Mouse (Mus musculus) neural tube, embryonic 11.5 days (tissue): ENCODE results near the gene Hoxd11. TPM values are rescaled to one million over a fixed set of nuclear protein-coding genes. Genes with fewer than 3 reads are reported as not detected.

Source experiments
- ATAC-seq: fragments of 200-750 bp; cut with Nextera tagmentation; 2 replicates; pipeline ENCODE4 v1.8.0; 2017; ENCODE audit warnings: moderate number of reproducible peaks, mild to moderate bottlenecking, moderate TSS enrichment, moderate library complexity; ENCODE audit not compliant: insufficient read depth, low FRiP score, low TSS enrichment
- DNase-seq: peaks from one replicate; pipeline ENCODE4 v3.0.0-alpha.2; 2015; ENCODE audit warnings: low spot score
- H3K27ac ChIP-seq: fragments of 300-500 bp; sonication (generic); 2 replicates; pipeline ENCODE4 v1.5.1; 2014; ENCODE audit warnings: low read depth, mild to moderate bottlenecking, low read length
- H3K27me3 ChIP-seq: fragments of 300-500 bp; sonication (generic); 2 replicates; pipeline ENCODE4 v1.6.1; 2014; ENCODE audit warnings: mild to moderate bottlenecking, low read length, mixed read lengths; ENCODE audit not compliant: control insufficient read depth, insufficient read depth
- H3K36me3 ChIP-seq: fragments of 300-500 bp; sonication (generic); 2 replicates; pipeline ENCODE4 v1.6.1; 2014; ENCODE audit warnings: mild to moderate bottlenecking, low read length, moderate library complexity, mixed read lengths; ENCODE audit not compliant: control insufficient read depth, insufficient read depth
- H3K4me1 ChIP-seq: fragments of 300-500 bp; sonication (generic); 2 replicates; pipeline ENCODE4 v1.6.1; 2014; ENCODE audit warnings: low read length, mixed read lengths; ENCODE audit not compliant: control insufficient read depth, insufficient read depth
- H3K4me2 ChIP-seq: fragments of 300-500 bp; sonication (generic); 2 replicates; pipeline ENCODE4 v1.6.1; 2014; ENCODE audit warnings: low read depth, mild to moderate bottlenecking, moderate library complexity
- H3K4me3 ChIP-seq: fragments of 300-500 bp; sonication (generic); 2 replicates; pipeline ENCODE4 v1.5.1; 2014; ENCODE audit warnings: low read depth, low read length
- H3K9ac ChIP-seq: fragments of 300-500 bp; sonication (generic); 2 replicates; pipeline ENCODE4 v1.6.1; 2014; ENCODE audit warnings: mild to moderate bottlenecking, low read length
- H3K9me3 ChIP-seq: fragments of 300-500 bp; sonication (generic); 2 replicates; pipeline ENCODE4 v1.6.1; 2016; ENCODE audit warnings: low read length; ENCODE audit not compliant: control insufficient read depth
- WGBS: fragments of 180-500 bp; shearing (Covaris S2); extraction: QIAGEN DNeasy Blood & Tissue Kit; methylation state at CpG from one replicate; pipeline ENCODE4 v1.1.7; 2014; 5-methylcytosine and 5-hydroxymethylcytosine counted together
- polyA plus RNA-seq: library from polyadenylated mRNA; unstranded; fragments of >200 nt; fragmentation: Nextera tagmentation; extraction: Ambion mirVana; gene quantifications from 2 replicates; pipeline ENCODE4 v1.2.1, GENCODE M21; 2014

Hoxd11 gene
- polyA plus RNA-seq, 1 experiment from 2014 or later: 8.5 TPM

DNA sequence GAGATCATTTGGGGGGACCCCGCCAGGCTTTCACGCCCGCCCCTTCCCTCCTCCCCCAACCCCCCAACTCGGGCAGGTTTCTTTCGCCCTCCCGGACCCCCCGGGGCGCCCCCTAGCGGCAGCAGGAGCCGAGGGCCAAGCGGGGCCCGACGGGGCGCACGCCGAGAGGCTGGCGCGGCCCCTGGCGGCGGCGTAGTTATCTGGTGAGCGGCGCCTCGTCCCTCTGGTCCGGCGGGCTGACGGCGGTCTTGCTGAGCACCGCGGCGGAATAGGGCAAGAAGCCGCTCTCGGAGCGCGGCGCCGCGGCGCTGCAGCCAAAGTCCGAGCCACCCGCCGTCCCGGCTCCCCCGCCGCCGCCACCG is 24.0 kb upstream of the Hoxd11 start:
- Histone ChIP-seq H3K4me1 (0 out of 2 replicates have a peak, but pooled peaks cover 5% of the 10 kb centered on the region), H3K27me3 (peaks cover 89% of the 10 kb centered on the region), H3K27ac (no peak overlapping the region), H3K9ac (no peak overlapping the region), H3K4me2 (peak overlapping the region; percentile 49), H3K4me3 (peak overlapping the region; percentile 28), H3K36me3 (no peaks in the 10 kb centered on the region), H3K9me3 (no peaks in the 10 kb centered on the region)
- WGBS: 2% methylated on average over 34 of the region's 47 CpGs
- DNase-seq (no peak), ATAC-seq (no peak)

DNA sequence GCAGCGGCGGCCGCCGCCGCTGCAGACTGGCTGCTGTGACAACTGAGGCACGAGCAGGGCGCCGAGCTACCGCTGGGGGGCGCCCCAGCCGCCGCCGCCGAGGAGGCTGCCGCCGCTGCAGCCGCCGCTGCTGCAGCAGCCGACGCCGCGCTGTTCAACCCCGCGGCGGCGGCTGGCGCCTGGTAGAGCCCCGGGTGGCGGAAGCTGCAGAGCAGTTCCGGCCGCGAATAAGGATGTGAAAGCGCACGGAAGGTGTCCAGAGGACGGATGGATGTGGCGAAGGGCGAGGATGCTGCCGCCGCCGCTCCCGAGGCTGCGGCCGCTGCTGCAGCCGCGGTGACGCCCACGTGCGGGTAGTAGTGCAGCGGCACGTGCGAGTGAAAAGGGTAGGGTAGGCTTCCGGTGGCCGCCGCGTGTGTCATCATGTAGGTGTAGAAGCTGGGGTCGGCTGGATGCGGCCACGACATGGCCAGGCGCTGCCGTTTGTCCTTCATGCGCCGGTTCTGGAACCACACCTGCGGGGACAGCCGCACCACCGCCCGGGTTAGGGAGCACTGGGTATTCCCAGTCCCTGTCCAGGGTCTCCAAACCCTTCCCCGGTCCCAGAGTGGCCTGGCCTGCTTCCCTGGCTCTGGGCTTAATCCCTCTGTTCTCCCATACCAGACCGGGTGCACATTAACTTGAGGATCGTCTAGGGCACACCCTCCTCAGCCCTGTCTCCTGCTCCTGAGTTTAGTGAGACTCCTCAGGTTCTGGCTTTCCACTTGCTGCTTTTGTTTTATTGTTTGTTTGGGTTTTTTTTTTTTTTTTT is 23.3 kb upstream of the Hoxd11 start:
- Histone ChIP-seq H3K9me3 (no peaks in the 10 kb centered on the region), H3K4me1 (0 out of 2 replicates have a peak, but pooled peaks cover 5% of the 10 kb centered on the region), H3K4me2 (peak overlapping the region; percentile 49), H3K4me3 (peak overlapping the region; percentile 28), H3K27me3 (peaks cover 89% of the 10 kb centered on the region), H3K27ac (no peak overlapping the region), H3K9ac (no peak overlapping the region; the same call in 1 of the 2 replicates), H3K36me3 (no peaks in the 10 kb centered on the region)
- 0% methylated on average over 57 of the region's 69 CpGs for WGBS
- DNase-seq: peak; percentile 73
- ATAC-seq: no peak

DNA sequence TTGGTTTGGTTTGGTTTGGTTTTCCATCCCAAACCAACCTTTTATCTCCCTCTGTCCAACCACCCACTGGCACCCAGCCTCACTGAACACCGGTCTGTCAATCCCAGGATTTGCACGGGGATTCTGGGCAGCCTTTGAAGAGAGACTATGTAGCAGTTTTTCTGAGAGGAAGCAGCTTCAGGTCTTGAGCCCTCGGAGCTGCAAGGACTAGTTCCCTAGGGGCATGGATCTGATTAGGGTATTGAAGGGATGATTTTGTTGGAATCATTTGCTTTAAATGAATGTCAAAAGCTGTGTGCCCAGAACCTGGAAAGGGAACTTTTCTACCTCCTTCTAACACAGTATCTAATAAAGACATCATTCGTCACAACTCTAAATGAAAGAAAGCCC is 22.7 kb upstream of the Hoxd11 start:
- Histone ChIP-seq H3K4me3 (peak overlapping the region; percentile 28; the same call in 1 of the 2 replicates), H3K27ac (no peak overlapping the region), H3K36me3 (no peaks in the 10 kb centered on the region), H3K4me2 (no peak overlapping the region), H3K9ac (no peak overlapping the region), H3K27me3 (peaks cover 89% of the 10 kb centered on the region), H3K4me1 (0 out of 2 replicates have a peak, but pooled peaks cover 5% of the 10 kb centered on the region), H3K9me3 (no peaks in the 10 kb centered on the region)
- DNase-seq (peak; percentile 31), ATAC-seq (no peak)
- WGBS: 3% methylated on average over 4 of the region's 4 CpGs

DNA sequence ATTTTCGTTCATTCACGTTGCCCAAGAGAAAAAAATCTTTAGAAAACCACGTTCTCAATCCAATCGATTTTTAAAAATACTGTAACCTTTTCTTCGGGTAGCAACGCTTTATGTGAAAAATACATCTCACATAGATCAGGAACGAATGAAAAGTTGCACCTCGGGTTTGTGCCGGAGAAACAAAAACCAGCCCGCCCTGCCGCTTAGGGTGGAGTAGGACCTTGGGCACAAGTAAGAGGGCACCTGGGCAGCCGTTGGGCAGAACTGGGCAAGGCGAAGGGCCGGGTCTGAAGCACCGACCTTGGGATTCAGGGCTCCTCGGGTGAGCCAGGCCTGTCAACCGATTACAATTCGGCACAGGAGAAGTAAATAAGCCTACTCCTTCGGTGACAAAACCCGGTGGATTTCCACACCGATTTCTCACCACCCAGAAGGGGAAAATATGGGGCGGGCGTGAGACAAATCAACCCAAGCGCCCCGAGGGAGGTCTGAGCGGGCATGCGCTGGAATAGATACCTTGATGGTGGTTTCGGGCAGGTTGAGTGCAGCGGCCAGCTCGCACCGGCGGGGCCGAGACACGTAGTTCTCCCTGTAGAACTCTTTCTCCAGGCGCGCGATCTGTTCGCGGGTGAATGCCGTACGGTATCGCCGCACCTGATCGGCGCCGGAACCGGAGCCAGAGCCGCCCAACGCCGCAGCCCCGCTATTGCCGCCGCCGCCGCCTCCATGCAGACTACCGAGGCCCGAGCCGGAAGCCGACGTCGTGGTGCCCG is 21.9 kb upstream of the Hoxd11 start:
- peak overlapping the region; percentile 24 for H3K4me3 ChIP-seq
- H3K9ac ChIP-seq: no peak overlapping the region
- H3K27ac ChIP-seq: no peak overlapping the region
- ATAC-seq: no peak
- H3K9me3 ChIP-seq: no peaks in the 10 kb centered on the region
- WGBS: 2% methylated on average over 62 of the region's 62 CpGs
- peak; percentile 60 for DNase-seq
- H3K27me3 ChIP-seq: peaks cover 89% of the 10 kb centered on the region
- 0 out of 2 replicates have a peak overlapping the region, but pooled peaks have one; percentile 20 for H3K4me2 ChIP-seq
- H3K4me1 ChIP-seq: 0 out of 2 replicates have a peak, but pooled peaks cover 5% of the 10 kb centered on the region
- no peaks in the 10 kb centered on the region for H3K36me3 ChIP-seq

DNA sequence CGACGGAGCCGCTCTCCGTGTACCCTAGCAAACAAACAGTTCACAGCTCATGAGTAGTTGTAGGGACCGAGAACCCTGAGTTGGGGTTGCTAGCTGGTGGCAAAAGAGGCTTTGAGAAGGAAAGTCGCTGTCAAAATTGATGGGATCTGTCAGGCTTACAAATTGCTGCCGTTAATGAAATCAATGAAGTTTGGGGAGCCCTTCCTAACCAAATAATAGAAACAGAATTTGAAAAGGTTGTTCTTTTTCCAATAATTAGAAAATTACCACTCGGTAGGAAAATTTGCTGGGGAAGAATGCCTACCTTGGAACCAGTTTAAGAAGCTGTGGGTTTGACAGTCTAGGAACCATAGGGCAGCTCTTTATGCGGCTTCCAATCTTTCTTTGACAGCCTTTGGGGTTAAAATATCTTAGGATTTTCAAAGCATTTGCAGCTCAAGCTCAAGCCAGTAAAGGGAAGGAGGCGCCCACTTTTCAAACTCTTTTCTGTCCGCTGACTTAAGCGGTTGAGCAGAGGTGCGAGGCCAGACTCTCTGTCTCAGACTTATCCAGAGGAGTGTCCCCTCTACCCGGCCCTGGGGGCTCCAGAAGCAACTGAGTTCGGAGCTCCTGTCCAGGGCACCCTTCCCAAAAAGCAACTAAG is 21.2 kb upstream of the Hoxd11 start:
- H3K36me3 ChIP-seq: no peaks in the 10 kb centered on the region
- peak overlapping the region; percentile 44; the same call in 1 of the 2 replicates for H3K27ac ChIP-seq
- H3K27me3 ChIP-seq: peaks cover 94% of the 10 kb centered on the region
- H3K4me1 ChIP-seq: 0 out of 2 replicates have a peak, but pooled peaks cover 5% of the 10 kb centered on the region
- no peaks in the 10 kb centered on the region for H3K9me3 ChIP-seq
- H3K4me3 ChIP-seq: peak overlapping the region; percentile 24
- WGBS: under 1% methylated on average over 15 of the region's 15 CpGs
- ATAC-seq (no peak), DNase-seq (no peak)
- peak overlapping the region; percentile 23; the same call in 1 of the 2 replicates for H3K9ac ChIP-seq
- no peak overlapping the region for H3K4me2 ChIP-seq

DNA sequence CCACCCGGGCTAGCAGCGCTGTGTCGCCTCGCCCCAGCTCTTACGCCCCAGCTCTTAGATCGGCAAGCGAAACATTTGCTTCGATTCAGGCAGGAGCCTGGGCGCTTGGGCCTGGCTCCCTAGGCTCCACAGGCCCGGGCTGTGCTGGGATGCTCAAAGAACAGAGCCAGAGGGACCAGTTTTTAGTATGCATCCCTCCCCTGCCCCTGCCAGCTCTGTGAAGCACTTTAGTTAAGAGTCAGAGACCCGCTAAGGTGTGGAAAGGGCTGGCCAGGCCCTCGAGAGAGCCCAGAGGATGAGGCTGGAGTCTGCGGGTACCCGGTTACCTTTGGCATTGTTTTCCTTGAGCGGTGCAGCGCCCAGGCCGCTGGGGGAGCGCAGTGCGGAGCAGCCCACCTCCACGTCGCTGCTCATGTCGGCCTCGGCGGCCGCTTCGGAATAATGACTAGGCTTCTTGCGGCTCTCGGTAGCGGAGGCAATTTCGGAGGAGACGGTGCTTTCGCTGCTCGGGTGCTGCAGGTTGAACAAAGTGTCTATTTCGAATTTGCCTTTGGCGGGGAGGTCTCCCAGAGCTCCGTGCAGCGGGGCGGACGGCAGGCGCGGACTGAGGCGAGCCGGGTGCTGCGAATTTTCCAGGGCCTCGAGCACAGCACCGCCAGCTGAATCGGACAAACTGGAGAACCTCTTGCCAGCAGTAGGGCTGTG is 20.5 kb upstream of the Hoxd11 start:
- DNase-seq (peak; percentile 69), ATAC-seq (no peak)
- Histone ChIP-seq H3K4me2 (peak overlapping the region; percentile 12; the same call in 1 of the 2 replicates), H3K4me1 (0 out of 2 replicates have a peak, but pooled peaks cover 5% of the 10 kb centered on the region), H3K27me3 (peaks cover 98% of the 10 kb centered on the region), H3K36me3 (no peaks in the 10 kb centered on the region), H3K9me3 (no peaks in the 10 kb centered on the region), H3K9ac (peak overlapping the region; percentile 23), H3K4me3 (peak overlapping the region; percentile 18), H3K27ac (peak overlapping the region; percentile 44; the same call in 1 of the 2 replicates)
- WGBS: under 1% methylated on average over 47 of the region's 47 CpGs

DNA sequence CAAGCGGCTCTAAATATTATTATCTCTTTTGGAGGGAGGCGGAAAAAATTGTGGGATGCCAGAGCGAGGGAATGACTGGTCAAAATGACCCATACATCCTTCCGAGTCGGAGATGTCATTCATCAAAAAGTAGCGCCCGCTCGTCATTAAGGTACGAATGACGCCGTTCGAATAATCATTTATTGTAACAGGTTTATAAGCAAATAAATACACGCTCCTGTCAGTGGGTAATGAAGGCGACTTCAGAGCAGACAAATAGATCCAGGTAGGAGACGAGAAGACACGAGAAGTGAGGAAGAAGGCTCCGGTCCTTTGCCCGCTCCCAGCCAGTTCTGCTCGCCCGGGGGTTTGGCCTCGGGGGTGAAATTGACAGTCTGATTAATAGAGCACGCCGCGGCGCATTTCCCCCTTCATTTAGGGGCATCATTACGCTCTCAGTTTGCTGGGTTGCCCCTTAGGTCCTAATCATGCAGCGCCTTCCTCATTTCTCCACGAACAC is 19.8 kb upstream of the Hoxd11 start, which contains the start of gene Evx2:
Evx2 (minus strand) TSS at position 51 of the 499 bp plus-strand sequence.
- H3K9me3 ChIP-seq: no peaks in the 10 kb centered on the region
- WGBS: under 1% methylated on average over 28 of the region's 28 CpGs
- H3K36me3 ChIP-seq: no peaks in the 10 kb centered on the region
- H3K9ac ChIP-seq: peak within 1 kb of the TSS; percentile 23
- H3K4me1 ChIP-seq: 0 out of 2 replicates have a peak, but pooled peaks cover 5% of the 10 kb centered on the region
- H3K27ac ChIP-seq: peak within 1 kb of the TSS; percentile 44; the same call in 1 of the 2 replicates
- peaks cover 98% of the 10 kb centered on the region for H3K27me3 ChIP-seq
- peak within 1 kb of the TSS; percentile 12; the same call in 1 of the 2 replicates for H3K4me2 ChIP-seq
- ATAC-seq: no peak
- peak; percentile 67 for DNase-seq
- H3K4me3 ChIP-seq: peak within 1 kb of the TSS; percentile 18
